Mouse (Mus musculus): Measurements from ENCODE around the gene Cdc7.
"Not testable (repeated sequence)": the region's sequence is repeated elsewhere in the genome, so short reads cannot be mapped to it uniquely, and the experiment has no call there.

Gene Cdc7

DNA sequence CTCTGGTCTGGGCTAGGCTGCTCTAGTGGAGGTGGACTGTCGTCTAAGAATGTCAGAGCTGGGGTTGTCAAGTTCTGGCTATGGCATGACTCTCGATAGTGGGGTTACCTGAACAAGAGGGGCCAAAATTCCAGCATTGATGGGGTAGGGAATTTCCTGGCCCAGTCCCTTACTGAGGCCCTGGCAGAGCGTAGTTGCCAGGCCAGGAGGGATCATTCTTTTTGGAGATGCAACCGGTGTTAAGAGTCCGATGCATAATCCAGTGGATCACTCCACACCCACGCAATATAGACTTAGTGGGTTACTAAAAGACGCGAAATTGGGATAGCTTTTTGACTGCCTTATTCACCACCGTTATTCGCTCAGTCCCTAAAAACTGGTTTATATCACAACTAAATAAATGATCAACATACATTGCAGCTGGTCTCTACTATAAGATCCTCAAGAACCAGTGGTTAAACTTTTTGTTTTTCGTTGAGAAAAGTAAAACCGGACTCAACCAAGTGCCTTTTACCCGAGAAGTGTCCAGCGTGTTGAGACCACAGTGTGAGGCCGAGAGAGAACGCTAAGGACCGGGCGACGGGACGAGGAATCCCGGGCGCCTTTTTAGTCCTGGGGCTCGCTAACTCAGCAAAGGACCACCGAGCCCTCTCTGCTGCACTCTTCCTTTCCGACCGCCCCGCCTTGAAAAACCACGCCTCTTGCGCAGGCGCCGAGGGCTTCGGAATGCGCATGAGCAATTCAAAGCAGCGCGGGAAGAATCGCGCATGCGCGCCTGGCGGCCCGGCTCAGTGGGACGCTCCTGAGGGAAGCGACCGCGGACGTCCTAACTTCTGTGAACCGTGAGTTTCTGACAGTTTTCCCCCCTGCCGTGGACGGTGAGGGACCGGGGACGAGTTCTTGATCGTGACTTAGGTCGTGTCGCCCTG lies at the start of gene Cdc7:
TSS of gene Cdc7 (plus strand) at position 739 of the 929 bp plus-strand sequence.
- peak; percentile 72 for DNase-seq (ENCODE audit: extremely low read depth, low read depth)

DNA sequence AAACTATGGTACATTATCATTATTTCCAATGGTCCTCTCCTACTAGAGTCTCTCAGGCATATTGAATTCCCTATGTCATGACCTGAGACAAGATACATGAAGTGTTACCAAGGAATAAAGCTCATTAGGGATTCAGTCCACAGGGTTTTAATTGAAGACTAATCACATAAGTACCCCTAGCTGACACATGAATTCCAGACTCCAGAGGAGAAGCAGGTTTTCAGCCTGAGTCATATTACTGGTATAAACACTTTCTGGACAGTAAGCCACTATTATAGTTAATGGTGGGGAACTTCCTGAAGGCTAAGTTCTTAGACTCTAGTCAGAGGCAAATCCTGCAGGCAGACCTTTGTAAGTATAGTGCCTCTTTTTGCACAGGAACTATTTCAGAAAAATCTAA lies 44.8 kb upstream of the Cdc7 start:
- no peak for DNase-seq (ENCODE audit: extremely low read depth, low read depth)

DNA sequence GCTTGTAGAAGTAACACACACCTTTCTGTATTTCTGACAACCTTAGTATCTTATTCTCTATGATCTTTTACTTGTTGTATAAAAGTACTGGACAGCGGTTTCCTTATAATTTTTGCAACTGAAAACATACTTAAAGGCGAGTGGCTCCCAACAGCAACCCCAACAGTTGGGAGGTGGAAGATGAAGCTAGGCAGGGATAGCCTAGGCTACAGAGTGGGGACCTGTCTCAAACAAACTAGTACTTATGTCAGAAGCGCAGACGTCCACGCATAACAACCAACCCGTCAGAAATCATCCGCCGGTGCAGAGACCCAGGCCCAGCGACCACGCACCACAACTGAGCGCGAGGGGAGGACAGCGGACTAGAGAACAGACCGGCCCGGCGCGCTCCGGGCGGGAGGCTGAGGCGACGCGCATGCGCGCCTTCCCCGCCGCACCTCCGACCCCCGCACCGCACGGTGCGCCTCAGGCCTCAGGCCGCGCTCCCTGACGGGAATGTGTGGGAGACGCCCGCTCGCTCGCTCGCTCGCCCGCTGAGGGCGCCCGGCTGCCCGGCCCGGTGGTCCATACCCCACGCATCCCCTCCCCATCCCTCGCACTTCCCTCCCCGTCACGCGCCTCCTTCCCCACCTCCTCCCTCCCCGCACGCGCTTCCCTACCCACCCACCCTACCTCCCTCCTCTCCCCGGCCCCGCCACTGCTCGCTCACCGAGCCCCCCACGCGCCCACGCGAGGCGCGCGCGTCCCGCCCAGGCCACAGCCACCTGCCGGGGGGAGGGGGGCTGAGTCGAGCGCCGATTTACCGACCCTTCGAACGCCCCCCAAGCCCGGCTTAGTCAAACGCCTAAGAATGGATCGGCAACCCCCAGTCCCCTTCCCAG lies 38.4 kb upstream of the Cdc7 start, which contains the start of gene Hfm1:
TSS of gene Hfm1 (minus strand) at position 834 of the 881 bp plus-strand sequence.
- no peak for DNase-seq (ENCODE audit: extremely low read depth, low read depth)

DNA sequence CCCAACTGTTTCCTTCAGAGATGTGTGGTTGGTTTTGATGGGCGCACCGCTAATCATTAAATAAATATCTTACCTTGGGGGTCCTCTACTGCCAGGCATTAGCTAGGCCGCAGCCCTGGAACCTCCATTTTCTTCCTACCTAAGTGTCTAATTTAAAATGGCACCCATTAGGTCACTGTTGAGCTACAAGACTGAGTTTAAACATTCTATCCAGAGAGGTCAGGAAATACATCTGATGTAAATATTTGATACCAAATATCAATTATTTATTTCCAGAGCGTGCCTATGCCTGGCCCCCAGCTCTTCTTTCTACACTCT lies 37.8 kb upstream of the Cdc7 start:
- DNase-seq (ENCODE audit: extremely low read depth, low read depth), result no peak

DNA sequence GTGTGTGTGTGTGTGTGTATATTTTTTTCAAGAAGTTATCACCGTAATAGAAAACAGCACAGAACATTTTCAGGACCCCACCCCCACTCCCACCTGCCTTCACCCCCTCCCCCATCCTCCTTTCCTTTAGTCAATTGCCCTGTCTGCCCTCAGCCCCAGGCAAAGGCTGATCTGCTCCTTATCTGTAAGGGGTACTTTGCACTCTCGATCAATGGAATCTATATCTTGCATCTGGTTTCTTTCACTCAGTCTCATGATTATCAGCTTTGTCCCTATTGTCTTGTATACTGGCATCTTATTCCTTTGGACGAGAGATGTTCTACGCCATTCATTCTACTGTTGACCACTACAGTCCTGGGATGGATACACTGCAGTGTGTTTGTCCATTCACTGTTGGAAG lies 36.1 kb upstream of the Cdc7 start:
- no peak for DNase-seq (ENCODE audit: extremely low read depth, low read depth)

DNA sequence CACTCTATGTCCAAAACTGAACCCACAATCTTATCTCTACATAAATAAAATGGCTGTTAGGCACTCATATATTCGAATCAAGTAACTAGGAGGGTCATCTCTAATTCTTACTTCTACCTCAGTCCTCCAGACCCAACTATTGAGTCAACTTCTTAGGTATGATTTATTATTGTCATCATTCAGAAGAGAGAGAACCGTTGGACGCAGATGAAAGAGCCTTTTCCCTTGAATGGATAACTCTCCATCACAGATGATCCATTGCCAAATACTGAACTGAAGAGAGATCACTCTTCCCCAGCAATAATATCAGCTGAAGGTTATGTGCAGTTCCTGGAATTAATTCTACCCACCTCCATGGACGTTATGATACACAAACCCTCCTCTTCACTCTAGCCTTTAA lies 17.8 kb upstream of the Cdc7 start:
- DNase-seq (ENCODE audit: extremely low read depth, low read depth), result no peak

DNA sequence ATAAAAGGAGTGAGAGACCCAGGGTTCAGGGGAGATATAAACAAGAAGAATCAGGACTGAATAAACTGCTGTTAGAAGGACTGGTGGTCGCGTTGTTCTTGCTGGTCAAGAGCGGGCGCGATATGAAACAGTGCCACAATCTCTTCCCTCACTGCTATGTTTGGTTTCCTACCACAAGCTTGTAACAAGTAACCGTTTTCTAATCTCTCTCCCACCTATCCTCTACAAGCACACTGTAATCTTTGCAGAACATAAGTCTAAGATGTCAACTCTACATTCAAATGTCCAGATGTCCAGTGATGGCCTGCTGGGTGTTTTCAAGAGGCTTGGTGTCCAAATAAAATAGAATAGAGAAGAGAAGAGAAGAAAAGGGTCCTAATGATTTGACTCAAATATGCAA lies 15.4 kb upstream of the Cdc7 start:
- DNase-seq (ENCODE audit: extremely low read depth, low read depth), result no peak

DNA sequence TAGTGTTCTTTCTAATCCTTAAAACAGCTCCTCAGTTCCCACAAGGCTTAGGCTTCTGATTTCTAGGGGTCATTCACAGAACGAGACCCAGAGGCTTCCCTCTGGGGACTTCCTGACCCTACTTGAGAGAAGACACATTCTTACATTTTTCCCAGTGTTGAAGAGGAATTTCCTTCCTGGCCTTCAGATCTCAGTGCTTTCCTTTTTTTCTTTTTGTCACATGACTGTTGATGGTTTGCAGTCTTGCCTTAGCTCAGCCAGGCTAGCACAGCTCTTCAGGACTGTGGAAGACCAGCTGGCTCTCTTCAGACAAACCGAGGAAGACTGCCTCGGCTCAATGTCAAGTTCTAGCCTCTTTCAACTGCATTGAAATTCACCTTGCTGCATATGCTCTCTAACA lies 7.7 kb upstream of the Cdc7 start:
- no peak for DNase-seq (ENCODE audit: extremely low read depth, low read depth)

DNA sequence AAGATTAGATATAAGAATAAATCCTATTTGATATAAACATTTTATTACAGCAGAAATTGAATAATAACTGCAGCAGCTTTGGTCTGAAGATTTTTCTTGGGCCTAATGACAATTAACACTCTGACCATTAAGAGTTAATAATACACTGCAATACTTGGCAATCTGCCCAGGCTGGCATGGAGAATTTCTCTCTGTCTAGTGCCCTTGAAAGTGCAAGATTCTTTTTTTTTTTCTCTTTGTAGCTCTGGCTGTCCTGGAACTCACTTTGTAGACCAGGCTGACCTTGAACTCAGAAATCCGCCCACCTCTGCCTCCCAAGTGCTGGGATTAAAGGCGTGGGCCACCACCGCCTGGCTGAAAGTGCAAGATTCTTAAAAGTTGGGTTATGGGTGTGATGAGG lies 5.1 kb upstream of the Cdc7 start:
- DNase-seq (ENCODE audit: extremely low read depth, low read depth), result no peak

DNA sequence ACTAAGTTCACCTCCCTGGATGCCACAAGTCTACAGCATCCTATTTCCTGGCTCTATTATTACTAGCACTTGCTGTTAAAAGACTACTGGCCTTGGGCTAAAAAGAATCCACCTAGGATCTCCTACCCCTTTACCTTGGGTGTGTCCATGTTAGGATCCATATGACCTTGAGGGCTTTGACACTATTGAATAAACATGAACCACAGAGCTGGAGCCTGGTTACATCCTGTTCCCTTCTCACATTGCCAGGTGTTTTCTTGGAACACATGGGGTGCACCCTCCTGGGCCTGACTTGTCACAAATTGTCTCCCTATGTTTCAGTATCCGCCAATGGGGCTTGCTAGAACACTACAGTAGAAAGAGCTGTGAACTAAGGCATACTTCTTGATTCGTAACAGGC lies 3.7 kb upstream of the Cdc7 start:
- DNase-seq (ENCODE audit: extremely low read depth, low read depth), result no peak

DNA sequence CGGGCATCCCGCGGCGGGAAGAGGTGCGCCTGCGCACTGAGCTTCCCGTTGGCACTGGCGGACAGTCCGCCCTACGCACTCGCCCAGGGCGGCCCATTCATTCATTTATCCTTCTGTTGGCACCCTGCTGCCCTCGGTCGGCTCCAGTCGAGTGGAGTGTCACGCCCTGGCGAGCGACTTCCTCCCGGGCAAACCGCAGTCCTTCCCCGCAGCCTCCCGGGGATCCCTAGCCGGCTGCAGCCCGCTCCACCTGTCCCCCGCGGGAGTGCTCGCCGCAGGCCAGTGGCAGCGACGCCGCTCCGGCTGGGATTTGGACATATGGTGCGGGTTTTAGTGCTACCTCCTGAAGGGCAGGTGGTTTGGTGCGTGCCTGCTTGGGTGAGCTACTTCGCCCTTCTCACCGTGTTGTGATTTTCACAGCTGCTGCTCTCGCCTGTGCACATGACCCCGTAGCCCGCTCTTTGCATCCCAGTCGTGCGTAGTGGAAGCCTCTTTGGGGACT lies 442 bp downstream of the Cdc7 start:
- DNase-seq (ENCODE audit: extremely low read depth, low read depth), result peak; percentile 33

DNA sequence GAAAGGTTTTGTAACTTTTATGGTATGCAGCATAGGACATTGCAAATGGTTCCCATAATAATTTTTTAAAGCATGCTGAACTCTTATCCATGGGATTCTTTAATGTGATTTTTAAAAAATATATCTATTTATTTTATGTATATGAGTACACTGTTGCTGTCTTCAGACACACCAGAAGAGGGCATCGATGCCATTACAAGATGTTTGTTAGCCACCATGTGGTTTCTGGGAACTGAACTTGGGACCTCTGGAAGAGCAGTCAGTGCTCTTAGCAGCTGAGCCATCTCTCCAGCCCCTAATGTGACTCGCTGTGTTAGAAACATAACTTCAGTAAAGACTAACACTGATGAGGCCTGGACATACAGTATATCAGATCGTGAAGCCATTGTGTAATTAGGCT lies 2.3 kb downstream of the Cdc7 start:
- no peak for DNase-seq (ENCODE audit: extremely low read depth, low read depth)

DNA sequence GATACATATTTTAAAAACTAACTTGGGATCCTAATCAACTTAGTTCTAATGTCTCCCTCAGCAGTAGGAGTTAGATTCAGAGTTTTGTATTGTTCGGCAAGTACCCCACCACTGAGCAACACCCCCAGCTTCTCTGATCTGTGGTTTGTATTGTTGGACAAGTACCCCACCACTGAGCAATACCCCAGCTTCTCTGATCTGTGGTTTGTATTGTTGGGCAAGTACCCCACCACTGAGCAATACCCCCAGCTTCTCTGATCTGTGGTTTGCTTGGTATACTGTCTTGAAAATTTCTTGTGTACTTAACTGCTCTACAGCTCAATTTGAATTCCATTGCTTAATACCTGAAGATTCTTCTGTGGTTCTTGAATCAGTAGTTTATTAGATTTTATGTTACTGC lies 3.5 kb downstream of the Cdc7 start:
- no peak for DNase-seq (ENCODE audit: extremely low read depth, low read depth)

DNA sequence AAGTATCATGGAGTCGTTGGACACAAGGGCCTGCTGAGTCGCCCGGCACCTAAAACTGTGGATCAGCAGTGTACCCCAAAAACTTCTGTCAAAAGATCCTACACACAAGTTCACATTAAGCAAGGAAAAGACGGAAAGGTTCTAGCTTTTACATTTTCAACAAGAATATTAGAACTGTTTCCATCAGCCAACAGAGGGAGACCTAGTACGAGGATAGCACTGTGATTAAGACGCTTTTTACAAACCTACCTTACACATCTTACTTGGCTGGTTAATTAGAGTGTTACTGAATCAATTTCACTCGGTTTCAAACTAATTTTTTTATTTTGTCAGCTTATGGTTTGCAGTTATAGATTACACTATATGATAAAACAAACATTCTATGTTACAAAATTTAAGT lies 9.8 kb downstream of the Cdc7 start:
- no peak for DNase-seq (ENCODE audit: extremely low read depth, low read depth)

DNA sequence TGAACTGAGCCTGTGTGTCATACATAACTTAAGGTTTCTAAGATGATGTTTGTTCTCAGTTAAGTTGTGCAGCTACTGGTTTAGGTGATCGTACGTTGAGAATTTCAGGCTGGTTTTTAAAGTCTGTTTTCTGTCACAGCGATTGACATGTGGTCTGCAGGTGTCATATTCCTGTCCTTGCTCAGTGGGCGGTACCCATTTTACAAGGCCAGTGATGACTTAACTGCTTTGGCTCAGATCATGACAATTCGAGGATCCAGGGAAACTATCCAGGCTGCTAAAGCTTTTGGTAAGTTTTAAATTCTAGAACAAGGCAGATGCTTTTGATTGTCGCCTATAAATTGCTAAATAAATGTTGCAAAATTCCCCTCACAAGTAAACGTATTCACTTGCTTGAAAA lies 15.0 kb downstream of the Cdc7 start:
- no peak for DNase-seq (ENCODE audit: extremely low read depth, low read depth)

DNA sequence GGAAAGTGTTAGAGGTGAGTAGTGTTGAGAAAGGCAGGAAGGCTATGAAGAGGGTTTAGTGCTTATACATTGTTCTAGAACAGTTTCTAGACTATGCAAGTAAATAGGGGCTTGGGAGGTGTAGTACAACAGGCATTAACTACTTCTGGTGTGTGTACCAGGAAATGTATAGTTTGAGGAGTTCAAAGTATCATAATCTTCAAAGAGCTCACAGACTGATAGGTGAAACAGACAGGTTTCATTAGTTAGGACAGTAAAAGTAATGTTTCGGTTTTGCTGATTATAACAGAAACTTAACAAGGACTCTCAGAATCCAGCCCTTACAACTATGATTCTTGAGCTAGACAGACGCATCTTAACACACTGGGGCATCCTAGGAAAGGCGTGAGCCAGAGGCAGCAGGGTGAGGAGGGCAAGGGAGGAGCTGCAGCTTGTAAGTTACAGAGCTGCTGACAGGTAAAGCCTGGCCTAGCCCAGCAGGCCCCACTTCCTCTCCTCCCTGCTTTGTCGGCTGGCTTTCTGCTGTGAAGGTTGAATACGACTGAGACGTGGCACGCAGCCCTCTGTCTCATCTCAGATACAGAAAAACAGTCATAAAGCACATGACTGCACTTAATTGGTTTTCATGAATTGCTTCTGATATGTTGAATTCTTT lies 18.3 kb downstream of the Cdc7 start:
- no peak for DNase-seq (ENCODE audit: extremely low read depth, low read depth)

DNA sequence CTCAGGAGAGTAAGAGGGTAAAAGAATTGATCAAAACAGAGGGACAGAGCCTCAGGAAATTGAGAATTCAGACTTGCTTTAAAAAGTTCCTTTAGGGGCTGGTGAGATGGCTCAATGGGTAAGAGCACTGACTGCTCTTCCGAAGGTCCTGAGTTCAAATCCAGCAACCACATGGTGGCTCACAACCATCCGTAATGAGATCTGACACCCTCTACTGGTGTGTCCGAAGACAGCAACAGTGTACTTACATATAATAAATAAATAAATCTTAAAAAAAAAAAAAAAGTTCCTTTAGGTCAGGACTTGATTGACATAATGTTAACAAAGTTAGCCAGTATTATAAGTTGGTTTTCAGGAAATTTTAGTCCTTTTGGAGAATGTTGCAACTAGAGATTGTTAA lies 20.8 kb downstream of the Cdc7 start:
- not testable (repeated sequence) for DNase-seq (ENCODE audit: extremely low read depth, low read depth)

DNA sequence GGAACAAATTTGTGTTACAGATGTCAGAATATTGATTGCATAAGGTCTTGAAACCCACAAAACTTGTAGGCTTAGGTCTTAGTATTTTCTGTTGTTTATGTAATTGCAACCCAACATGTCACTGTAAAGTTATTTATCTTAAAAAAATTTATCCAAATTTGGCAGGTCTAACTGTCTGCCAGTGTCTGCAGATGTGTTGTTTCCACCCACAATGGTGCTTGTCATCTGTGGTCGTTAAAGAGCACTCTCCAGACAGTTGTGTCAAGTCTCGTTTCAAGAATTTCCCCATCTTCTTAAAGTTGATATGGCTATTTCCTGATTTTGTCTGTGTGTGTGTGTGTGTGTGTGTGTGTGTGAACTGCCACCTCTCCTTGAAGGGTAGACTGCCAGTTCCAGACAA lies 21.5 kb downstream of the Cdc7 start:
- no peak for DNase-seq (ENCODE audit: extremely low read depth, low read depth)

DNA sequence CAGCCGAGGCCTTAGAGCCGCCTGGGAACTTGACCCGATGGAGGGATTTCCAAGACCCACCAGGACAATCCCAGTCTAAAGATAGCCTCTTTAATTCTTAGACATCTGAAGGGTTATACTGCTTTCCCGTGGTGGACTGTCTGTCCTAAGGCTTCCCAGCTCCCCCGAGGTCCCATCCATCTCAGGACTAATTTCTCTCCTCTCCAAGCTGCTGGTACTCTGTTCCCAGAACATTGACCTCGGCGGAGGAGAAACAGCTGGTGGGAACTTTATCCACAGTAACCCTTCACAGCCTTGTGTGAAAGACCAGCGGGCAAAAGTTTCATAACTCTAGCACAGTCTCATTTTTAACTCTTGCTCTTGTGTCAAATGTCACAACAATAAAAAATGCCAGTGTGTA lies 25.1 kb downstream of the Cdc7 start:
- no peak for DNase-seq (ENCODE audit: extremely low read depth, low read depth)

DNA sequence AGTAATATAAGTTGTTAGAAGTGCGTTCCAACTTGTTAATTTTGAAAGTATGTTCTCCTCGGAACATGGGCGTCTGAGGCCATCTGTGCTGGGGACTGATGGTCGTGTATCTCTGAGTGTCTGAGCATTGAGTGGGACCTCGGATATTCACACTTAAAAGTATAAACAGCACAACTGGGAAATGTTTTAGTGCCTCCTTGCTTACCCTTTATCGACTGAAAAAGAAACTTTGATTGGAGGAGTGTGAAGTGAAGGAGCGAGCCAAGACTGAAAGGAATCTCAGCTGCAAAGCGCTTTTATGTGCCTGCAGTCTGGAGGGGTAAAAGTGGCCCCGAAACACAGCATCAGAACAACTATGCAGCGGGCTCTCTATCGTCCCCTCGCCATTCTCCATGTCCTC lies 25.7 kb downstream of the Cdc7 start:
- DNase-seq (ENCODE audit: extremely low read depth, low read depth), result no peak

DNA sequence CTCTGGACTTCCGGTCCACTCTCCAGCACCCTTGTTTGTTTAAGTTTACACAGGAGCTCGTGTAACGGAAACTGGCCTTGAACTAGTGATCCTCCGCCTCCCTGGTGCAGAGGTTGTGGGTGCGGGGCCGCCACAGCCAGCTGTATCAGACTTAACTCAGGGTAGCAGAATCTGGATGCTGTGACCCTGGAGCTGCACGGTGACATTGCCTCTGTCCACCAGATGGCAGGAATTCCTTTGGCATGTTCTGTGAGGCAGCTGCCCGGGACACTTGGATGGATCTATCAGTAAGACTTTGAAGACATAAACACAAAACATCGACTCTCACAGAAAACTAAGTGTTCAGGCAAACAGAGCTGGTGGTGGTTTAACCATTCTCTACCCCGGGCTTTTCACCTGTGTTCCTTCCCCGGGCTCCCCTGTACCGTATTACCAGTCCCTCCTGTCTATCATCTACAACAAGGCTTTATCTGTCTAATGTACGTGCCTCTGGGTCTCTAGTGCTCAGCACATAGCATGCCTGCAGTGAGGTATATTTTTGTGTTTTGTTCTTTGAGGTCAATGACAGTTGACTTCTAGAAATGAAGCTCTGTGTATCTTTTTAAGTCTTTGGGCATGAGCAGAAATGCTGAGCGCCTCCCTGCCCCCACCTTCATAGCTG lies 26.6 kb downstream of the Cdc7 start:
- no peak for DNase-seq (ENCODE audit: extremely low read depth, low read depth)
